Mouse (Mus musculus): ENCODE measurements around the gene Cd8a. TPM values are rescaled to one million over a fixed set of nuclear protein-coding genes. Genes with fewer than 3 reads are reported as not detected.

Cd8a gene
- polyA plus RNA-seq, 1 experiment from 2014 or later = not detected

DNA sequence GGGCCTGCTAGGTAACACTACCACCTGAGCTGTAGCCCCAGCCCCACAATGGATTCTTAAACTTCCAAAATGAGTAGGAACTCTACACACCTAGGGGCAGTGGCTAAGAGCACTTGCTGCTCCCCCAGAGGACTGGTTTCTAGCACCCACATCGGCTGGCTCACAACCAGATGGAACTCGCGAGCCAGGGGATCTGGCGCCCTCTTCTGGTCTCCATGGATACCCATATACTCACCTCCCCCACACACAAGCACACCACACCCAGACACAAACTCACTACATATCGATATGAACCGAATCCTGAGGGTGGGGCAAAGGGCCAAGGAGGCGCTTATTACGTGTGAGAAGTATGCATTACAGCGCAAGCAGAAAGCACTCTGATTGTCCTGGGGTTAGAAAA is 25.2 kb upstream of the Cd8a start:
- no peak overlapping the region for H3K9ac ChIP-seq (replicated peaks)
- no peaks in the 10 kb centered on the region for H3K27me3 ChIP-seq (replicated peaks)
- ATAC-seq (ENCODE audit: low FRiP score) = no peak
- H3K4me2 ChIP-seq = no peak overlapping the region
- no peaks in the 10 kb centered on the region for H3K36me3 ChIP-seq
- no peak overlapping the region for H3K27ac ChIP-seq (replicated peaks)
- H3K4me3 ChIP-seq (replicated peaks) = no peak overlapping the region
- no peaks in the 10 kb centered on the region for H3K4me1 ChIP-seq
- WGBS = 96% methylated on average over 9 of the region's 9 CpGs
- H3K9me3 ChIP-seq (replicated peaks) = no peaks in the 10 kb centered on the region

DNA sequence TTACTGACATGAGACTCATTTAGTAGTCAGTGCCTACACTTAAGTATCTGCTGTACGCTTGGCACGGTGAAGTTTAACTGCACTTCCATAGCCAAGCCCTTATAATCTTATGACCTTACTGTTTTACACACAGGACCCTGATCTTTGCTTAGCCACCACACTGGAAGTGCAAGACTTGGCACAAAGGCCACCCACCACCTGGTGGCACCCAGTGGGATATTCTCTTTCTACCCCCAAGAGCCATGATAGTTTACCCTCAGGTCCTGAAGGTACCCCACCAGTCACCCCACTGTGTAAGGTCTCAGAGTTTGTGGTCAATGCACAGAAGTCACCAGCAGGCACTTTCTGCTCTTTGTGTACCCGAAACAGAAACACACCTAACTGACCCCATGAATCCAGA is 22.0 kb upstream of the Cd8a start:
- Histone ChIP-seq H3K4me1 (no peaks in the 10 kb centered on the region), H3K9ac (replicated peaks) (no peak overlapping the region), H3K27me3 (replicated peaks) (no peaks in the 10 kb centered on the region), H3K27ac (replicated peaks) (no peak overlapping the region), H3K36me3 (no peaks in the 10 kb centered on the region), H3K4me2 (no peak overlapping the region), H3K9me3 (replicated peaks) (no peaks in the 10 kb centered on the region), H3K4me3 (replicated peaks) (no peak overlapping the region)
- 98% methylated on average over 3 of the region's 3 CpGs for WGBS
- ATAC-seq (ENCODE audit: low FRiP score) = no peak

DNA sequence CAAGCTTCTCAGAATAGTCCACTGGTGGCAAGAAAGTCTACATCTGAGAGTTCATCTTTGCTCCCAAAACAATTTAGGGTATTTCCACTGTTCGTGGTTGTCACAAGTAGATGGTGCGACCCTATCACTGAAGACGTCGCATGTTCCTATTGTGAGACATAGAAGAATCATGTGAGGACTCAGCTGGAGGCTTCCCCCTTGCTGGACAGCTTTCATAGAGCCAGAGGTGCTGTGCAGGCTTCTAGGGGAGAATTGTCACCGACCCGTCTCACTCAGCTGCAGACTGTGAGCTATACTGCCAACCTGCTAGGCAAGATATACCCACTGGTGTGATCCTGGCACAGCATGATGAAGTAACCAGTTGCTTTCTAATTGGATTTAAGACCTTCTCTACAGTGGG is 21.0 kb upstream of the Cd8a start:
- no peak overlapping the region for H3K4me3 ChIP-seq (replicated peaks)
- WGBS = 93% methylated on average over 6 of the region's 6 CpGs
- no peaks in the 10 kb centered on the region for H3K36me3 ChIP-seq
- no peaks in the 10 kb centered on the region for H3K4me1 ChIP-seq
- H3K4me2 ChIP-seq = no peak overlapping the region
- H3K9me3 ChIP-seq (replicated peaks) = no peaks in the 10 kb centered on the region
- H3K27me3 ChIP-seq (replicated peaks) = no peaks in the 10 kb centered on the region
- no peak overlapping the region for H3K9ac ChIP-seq (replicated peaks)
- no peak for ATAC-seq (ENCODE audit: low FRiP score)
- no peak overlapping the region for H3K27ac ChIP-seq (replicated peaks)

DNA sequence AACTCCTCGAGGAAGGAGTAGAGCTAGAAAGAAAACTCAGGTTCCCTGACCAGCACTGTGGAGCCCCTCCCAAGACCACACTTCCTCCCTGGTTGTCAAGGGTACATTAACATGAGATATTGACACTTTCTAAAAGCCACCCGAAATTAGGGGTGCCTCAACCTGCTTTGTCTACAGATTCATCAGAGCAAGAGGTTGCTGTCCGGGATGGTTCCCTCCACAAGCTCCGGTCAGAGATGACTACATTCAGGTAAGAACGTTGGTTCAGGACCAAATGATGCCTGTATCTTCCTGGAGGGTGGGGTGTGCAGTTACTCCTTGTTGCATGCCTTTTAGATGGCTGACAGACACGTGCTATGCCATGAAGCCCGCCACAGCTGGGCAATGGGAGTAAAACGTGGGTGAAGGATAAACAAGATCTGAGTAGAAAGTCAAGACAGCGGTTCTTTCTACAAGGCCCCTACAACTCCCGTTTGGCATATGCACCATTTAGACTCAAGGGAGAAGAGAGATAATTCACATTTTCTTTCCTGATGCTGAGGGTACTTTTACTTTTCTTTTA is 20.3 kb upstream of the Cd8a start:
- WGBS = 88% methylated on average over 10 of the region's 10 CpGs
- Histone ChIP-seq H3K4me2 (no peak overlapping the region), H3K27ac (replicated peaks) (no peak overlapping the region), H3K9ac (replicated peaks) (no peak overlapping the region), H3K36me3 (no peaks in the 10 kb centered on the region), H3K27me3 (replicated peaks) (no peaks in the 10 kb centered on the region), H3K4me3 (replicated peaks) (no peak overlapping the region), H3K9me3 (replicated peaks) (no peaks in the 10 kb centered on the region), H3K4me1 (no peaks in the 10 kb centered on the region)
- no peak for ATAC-seq (ENCODE audit: low FRiP score)

DNA sequence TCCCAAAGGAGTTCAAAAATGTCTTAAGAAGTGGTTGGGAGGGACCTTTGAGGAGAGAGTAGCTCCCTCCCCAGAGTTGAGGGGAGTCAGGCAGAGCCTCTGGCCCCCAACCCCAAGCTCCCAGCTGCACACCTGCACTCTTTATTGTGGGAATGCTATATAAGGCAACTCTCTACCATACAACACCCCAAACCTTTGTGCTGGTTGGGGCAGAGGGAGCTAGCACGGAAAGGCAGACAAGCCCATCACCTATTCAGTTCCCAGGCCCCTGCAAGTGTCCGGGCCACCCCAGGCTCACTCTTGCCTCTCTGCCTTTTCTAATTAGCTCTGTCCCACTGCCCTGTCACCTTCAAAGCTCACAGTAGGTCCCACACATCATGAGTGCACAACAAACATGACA is 19.5 kb upstream of the Cd8a start:
- no peaks in the 10 kb centered on the region for H3K36me3 ChIP-seq
- no peak overlapping the region for H3K9ac ChIP-seq (replicated peaks)
- H3K9me3 ChIP-seq (replicated peaks) = no peaks in the 10 kb centered on the region
- 79% methylated on average over 2 of the region's 2 CpGs for WGBS
- H3K27me3 ChIP-seq (replicated peaks) = no peaks in the 10 kb centered on the region
- H3K4me3 ChIP-seq (replicated peaks) = no peak overlapping the region
- no peak overlapping the region for H3K27ac ChIP-seq (replicated peaks)
- no peak overlapping the region for H3K4me2 ChIP-seq
- no peaks in the 10 kb centered on the region for H3K4me1 ChIP-seq
- no peak for ATAC-seq (ENCODE audit: low FRiP score)

DNA sequence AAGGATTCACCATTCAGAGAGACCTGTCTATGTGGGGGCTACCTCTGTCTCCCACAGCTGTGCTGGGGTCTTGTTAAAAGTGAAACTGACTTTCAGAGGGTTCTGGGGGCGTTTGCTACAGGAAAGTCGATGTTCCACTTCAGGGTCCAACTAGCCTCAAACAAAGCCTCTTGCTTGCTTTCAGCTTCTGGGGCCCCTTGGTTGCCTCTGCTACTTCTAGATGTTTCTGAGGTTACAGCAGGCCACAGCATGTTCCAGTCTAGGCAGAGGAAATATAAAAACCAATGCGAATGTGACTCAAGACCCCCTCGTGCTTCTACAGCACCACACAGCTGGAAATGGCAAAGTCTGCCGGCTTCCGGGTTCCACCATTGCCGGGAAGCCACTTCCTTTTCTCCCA is 15.7 kb upstream of the Cd8a start:
- no peak overlapping the region for H3K9ac ChIP-seq (replicated peaks)
- no peaks in the 10 kb centered on the region for H3K27me3 ChIP-seq (replicated peaks)
- H3K4me2 ChIP-seq = no peak overlapping the region
- no peaks in the 10 kb centered on the region for H3K9me3 ChIP-seq (replicated peaks)
- H3K4me3 ChIP-seq (replicated peaks) = no peak overlapping the region
- H3K4me1 ChIP-seq = no peaks in the 10 kb centered on the region
- ATAC-seq (ENCODE audit: low FRiP score) = no peak
- WGBS = 93% methylated on average over 7 of the region's 7 CpGs
- no peak overlapping the region for H3K27ac ChIP-seq (replicated peaks)
- no peaks in the 10 kb centered on the region for H3K36me3 ChIP-seq

DNA sequence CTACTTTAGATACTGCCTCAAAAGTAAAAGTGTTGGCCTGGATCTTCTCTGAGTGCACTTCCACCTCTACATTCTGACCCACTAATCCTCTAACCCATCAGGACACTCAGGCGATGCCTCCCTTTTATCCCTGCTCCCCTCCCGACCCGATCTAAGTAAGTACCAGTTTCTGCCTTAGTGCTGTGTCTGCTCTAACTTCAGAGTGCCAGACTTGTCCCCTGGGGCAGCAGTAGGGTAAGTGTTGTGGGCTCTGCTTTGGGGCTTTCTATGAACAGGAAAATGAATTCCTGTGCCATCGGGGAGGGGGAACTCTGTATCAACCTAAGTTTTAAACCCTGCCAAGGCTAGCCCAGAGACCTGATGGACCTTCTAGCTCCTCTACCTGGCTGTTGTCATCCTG is 13.0 kb upstream of the Cd8a start:
- 86% methylated on average over 4 of the region's 4 CpGs for WGBS
- H3K4me1 ChIP-seq = no peaks in the 10 kb centered on the region
- H3K36me3 ChIP-seq = no peaks in the 10 kb centered on the region
- H3K4me2 ChIP-seq = no peak overlapping the region
- no peak overlapping the region for H3K27ac ChIP-seq (replicated peaks)
- H3K27me3 ChIP-seq (replicated peaks) = no peaks in the 10 kb centered on the region
- H3K9ac ChIP-seq (replicated peaks) = no peak overlapping the region
- ATAC-seq (ENCODE audit: low FRiP score) = no peak
- no peak overlapping the region for H3K4me3 ChIP-seq (replicated peaks)
- H3K9me3 ChIP-seq (replicated peaks) = no peaks in the 10 kb centered on the region

DNA sequence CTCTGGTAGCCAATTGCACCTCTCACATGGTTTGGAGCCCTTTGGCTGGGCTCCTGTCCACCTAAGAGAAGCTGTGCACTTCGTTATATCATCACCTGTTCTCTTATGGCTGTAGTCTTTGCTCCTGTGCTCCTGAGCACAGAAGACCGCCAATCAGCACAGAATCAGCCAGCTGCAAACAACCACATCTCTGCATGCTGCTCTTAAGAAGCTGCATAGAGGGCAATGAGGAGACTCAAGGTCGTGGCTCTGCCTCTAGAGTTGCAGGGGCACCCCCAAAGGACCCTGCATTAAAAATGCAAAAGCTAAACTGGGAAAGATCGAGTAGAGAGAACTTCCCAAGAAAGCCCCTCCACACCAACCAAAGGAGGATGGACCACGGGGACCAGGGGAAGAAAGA is 12.5 kb upstream of the Cd8a start:
- H3K27me3 ChIP-seq (replicated peaks) = no peaks in the 10 kb centered on the region
- no peak overlapping the region for H3K4me2 ChIP-seq
- no peaks in the 10 kb centered on the region for H3K36me3 ChIP-seq
- WGBS = 63% methylated on average over 5 of the region's 5 CpGs
- H3K4me1 ChIP-seq = no peaks in the 10 kb centered on the region
- H3K9me3 ChIP-seq (replicated peaks) = no peaks in the 10 kb centered on the region
- no peak for ATAC-seq (ENCODE audit: low FRiP score)
- no peak overlapping the region for H3K9ac ChIP-seq (replicated peaks)
- no peak overlapping the region for H3K27ac ChIP-seq (replicated peaks)
- no peak overlapping the region for H3K4me3 ChIP-seq (replicated peaks)

DNA sequence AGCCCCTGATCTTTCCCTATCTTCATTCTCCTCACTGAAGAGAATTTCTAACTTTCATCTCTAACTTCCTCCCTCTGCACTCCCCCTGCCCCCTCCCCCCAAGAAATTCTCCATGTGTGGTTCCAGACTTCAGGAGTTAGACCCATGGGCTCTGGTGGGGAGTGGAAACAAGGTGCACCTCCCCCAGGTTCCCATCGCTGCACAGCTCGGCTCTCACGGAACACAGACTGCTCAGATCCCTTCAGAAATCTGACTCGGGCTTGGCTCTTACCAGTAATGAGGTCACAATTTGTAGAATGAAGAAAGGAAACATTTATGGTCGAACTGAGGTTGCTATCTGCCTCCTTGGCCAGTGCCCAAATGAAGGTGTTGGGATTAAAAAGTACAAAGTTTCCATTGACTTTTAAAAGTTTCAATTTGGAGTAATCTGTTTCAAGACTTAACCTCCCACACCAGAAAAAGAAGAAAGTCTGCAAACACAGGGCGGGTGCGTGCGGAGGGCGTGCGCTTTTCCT is 12.0 kb upstream of the Cd8a start:
- no peaks in the 10 kb centered on the region for H3K9me3 ChIP-seq (replicated peaks)
- 90% methylated on average over 10 of the region's 10 CpGs for WGBS
- no peak for ATAC-seq (ENCODE audit: low FRiP score)
- H3K4me3 ChIP-seq (replicated peaks) = no peak overlapping the region
- H3K4me2 ChIP-seq = no peak overlapping the region
- no peaks in the 10 kb centered on the region for H3K27me3 ChIP-seq (replicated peaks)
- no peak overlapping the region for H3K9ac ChIP-seq (replicated peaks)
- H3K36me3 ChIP-seq = no peaks in the 10 kb centered on the region
- no peaks in the 10 kb centered on the region for H3K4me1 ChIP-seq
- no peak overlapping the region for H3K27ac ChIP-seq (replicated peaks)

DNA sequence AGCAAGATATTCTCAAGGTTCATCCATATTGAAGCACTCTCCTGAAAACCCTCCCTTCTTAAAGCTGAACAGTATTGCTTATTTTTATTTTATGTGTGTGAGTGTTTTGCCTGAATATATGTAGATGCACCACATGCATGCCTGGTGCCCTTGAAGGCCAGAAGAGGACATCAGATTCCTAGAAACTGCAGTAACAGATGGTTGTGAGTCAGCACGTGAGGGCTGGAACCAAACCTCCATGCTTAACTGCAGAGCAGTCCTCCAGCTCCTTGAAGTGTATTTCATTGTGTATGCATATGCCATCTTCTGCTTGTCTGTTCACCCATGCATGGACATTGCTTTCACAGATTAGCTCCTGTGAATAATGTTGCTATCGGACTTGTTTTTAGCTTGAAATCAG is 9.2 kb upstream of the Cd8a start:
- H3K4me2 ChIP-seq = no peak overlapping the region
- 75% methylated on average over 2 of the region's 2 CpGs for WGBS
- H3K9me3 ChIP-seq (replicated peaks) = no peaks in the 10 kb centered on the region
- no peak overlapping the region for H3K4me3 ChIP-seq (replicated peaks)
- H3K27me3 ChIP-seq (replicated peaks) = no peaks in the 10 kb centered on the region
- no peak for ATAC-seq (ENCODE audit: low FRiP score)
- no peaks in the 10 kb centered on the region for H3K4me1 ChIP-seq
- no peak overlapping the region for H3K27ac ChIP-seq (replicated peaks)
- H3K9ac ChIP-seq (replicated peaks) = no peak overlapping the region
- H3K36me3 ChIP-seq = no peaks in the 10 kb centered on the region

DNA sequence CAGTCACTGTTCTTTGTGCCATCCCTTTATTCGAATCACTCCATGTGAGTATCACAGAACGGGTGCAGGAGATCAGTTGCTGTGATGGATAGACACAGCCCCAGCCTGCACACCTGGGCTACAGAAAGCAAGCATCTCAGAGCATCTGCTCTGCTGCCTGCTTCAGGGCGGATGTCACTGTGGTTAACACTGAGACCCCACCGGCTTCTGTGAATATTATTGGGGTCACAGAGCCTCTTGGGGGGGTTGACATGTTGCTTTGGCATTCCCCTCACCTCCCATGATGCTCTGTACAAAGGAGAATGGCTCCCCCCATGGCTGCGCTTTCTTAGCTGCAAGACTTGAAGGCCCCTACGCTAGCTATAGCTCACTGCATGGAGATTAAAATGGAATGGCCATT is 3.8 kb upstream of the Cd8a start:
- no peaks in the 10 kb centered on the region for H3K9me3 ChIP-seq (replicated peaks)
- no peak overlapping the region for H3K27ac ChIP-seq (replicated peaks)
- no peak for ATAC-seq (ENCODE audit: low FRiP score)
- H3K4me3 ChIP-seq (replicated peaks) = no peak overlapping the region
- H3K27me3 ChIP-seq (replicated peaks) = no peaks in the 10 kb centered on the region
- H3K9ac ChIP-seq (replicated peaks) = no peak overlapping the region
- H3K36me3 ChIP-seq = no peaks in the 10 kb centered on the region
- WGBS = 92% methylated on average over 6 of the region's 6 CpGs
- no peaks in the 10 kb centered on the region for H3K4me1 ChIP-seq
- no peak overlapping the region for H3K4me2 ChIP-seq

DNA sequence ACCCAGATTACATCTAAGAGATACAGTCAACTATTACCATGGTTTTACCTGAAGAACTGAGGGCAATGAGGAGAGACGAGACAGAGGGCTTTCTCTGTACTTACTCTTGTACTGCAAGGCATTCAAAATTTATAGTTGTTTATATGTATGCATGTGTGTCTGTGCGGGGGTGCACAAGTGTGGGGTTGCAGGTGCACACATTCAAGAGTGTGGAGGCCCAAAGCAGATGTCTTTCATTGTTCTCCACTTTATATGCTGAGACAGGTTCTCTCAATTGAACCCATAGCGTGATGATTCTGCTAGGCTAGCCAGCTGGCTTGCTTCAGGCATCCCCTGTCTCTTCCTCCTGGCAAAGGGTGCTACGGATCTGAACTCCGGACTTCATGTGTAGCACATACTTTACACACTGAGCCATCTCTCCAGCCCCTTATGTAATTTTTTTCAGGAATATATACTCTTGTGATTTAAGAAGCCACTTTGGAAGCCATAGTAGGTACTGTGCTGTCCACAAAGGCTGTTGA is 2.1 kb upstream of the Cd8a start:
- Histone ChIP-seq H3K9ac (replicated peaks) (no peak overlapping the region), H3K27me3 (replicated peaks) (no peaks in the 10 kb centered on the region), H3K4me2 (no peak overlapping the region), H3K36me3 (no peaks in the 10 kb centered on the region), H3K9me3 (replicated peaks) (no peaks in the 10 kb centered on the region), H3K4me3 (replicated peaks) (no peak overlapping the region), H3K4me1 (no peaks in the 10 kb centered on the region), H3K27ac (replicated peaks) (no peak overlapping the region)
- 84% methylated on average over 5 of the region's 5 CpGs for WGBS
- no peak for ATAC-seq (ENCODE audit: low FRiP score)
